Mouse (Mus musculus) intestine, embryonic 14.5 days (tissue): ENCODE data around the gene Gm42791. TPM values are rescaled to one million over a fixed set of nuclear protein-coding genes. Genes with fewer than 3 reads are reported as not detected.

Source experiments
- ATAC-seq: fragments of 200-750 bp; cut with Nextera tagmentation; replicated peaks from 2 replicates; pipeline ENCODE4 v1.8.0; 2017; ENCODE audit warnings: low read depth, moderate number of reproducible peaks, moderate TSS enrichment, moderate library complexity; ENCODE audit not compliant: low FRiP score, low TSS enrichment
- DNase-seq: peaks from one replicate; pipeline ENCODE4 v3.0.0-alpha.2; 2018; ENCODE audit warnings: low spot score
- H3K27ac ChIP-seq: fragments of 300-500 bp; sonication (generic); 2 replicates; pipeline ENCODE4 v1.5.1; 2014; ENCODE audit warnings: low read depth, mild to moderate bottlenecking, control low read depth
- H3K27me3 ChIP-seq: fragments of 300-500 bp; sonication (generic); replicated peaks from 2 replicates; pipeline ENCODE4 v1.6.1; 2014; ENCODE audit warnings: low read length, control low read depth; ENCODE audit not compliant: control insufficient read depth, insufficient read depth
- H3K36me3 ChIP-seq: fragments of 300-500 bp; sonication (generic); 2 replicates; pipeline ENCODE4 v1.6.1; 2014; ENCODE audit warnings: low read length, control low read depth; ENCODE audit not compliant: control insufficient read depth, insufficient read depth
- H3K4me1 ChIP-seq: fragments of 300-500 bp; sonication (generic); replicated peaks from 2 replicates; pipeline ENCODE4 v1.6.1; 2014; ENCODE audit warnings: low read length, control low read depth, mixed read lengths; ENCODE audit not compliant: control insufficient read depth, insufficient read depth
- H3K4me2 ChIP-seq: fragments of 300-500 bp; sonication (generic); 2 replicates; pipeline ENCODE4 v1.6.1; 2014; ENCODE audit warnings: low read length
- H3K4me3 ChIP-seq: fragments of 300-500 bp; sonication (generic); 2 replicates; pipeline ENCODE4 v1.5.1; 2014; ENCODE audit warnings: low read depth, low read length, control low read depth, mixed read lengths
- H3K9ac ChIP-seq: fragments of 300-500 bp; sonication (generic); 2 replicates; pipeline ENCODE4 v1.6.1; 2014; ENCODE audit warnings: mild to moderate bottlenecking, low read length
- H3K9me3 ChIP-seq: fragments of 300-500 bp; sonication (generic); 2 replicates; pipeline ENCODE4 v1.6.1; 2016; ENCODE audit warnings: low read length, control low read depth; ENCODE audit not compliant: control insufficient read depth
- WGBS: fragments of 180-500 bp; shearing (Covaris S2); extraction: QIAGEN DNeasy Blood & Tissue Kit; methylation state at CpG from one replicate; pipeline ENCODE4 v1.1.7; 2014; 5-methylcytosine and 5-hydroxymethylcytosine counted together
- polyA plus RNA-seq: library from polyadenylated mRNA; unstranded; fragments of >200 nt; fragmentation: Nextera tagmentation; extraction: Ambion mirVana; gene quantifications from 2 replicates; pipeline ENCODE4 v1.2.1, GENCODE M21; 2014

Gm42791 gene
- polyA plus RNA-seq, 1 experiment from 2014 or later = 2.2 TPM

DNA sequence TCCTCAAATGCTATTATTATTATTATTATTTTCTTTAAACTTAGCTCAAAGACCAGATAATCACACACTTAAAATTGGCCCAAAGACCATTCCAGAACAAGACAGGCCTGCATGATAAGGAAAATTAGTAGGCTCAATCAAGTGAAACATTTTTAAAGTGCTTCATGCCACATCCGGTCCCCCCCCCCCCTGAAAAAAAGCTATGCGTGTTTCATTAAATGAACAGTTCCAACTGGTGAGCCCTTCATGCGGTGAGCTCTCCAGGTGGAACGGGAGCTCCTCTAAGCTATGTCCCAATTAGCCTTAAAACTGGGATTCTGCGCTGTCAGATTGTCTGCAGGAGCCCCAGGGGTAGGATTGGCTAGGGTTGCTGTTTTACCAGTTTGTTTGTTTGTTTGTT lies 21.3 kb upstream of the Gm42791 start:
- H3K4me3 ChIP-seq = peak overlapping the region; percentile 52
- WGBS = 63% methylated on average over 5 of the region's 5 CpGs

GRCm38 (mm10) chr5:149015335-149016201 lies 20.6 kb upstream of the Gm42791 start:
- ATAC-seq (peak; percentile 83), DNase-seq (peak; percentile 84)
- no peaks in the 10 kb centered on the region for H3K9me3 ChIP-seq
- peak overlapping the region; percentile 73 for H3K9ac ChIP-seq
- H3K27ac ChIP-seq = peak overlapping the region; percentile 59
- H3K4me1 ChIP-seq = peaks cover 13% of the 10 kb centered on the region; the same call in 1 of the 2 replicates
- H3K36me3 ChIP-seq = no peaks in the 10 kb centered on the region
- peak overlapping the region; percentile 52 for H3K4me3 ChIP-seq
- no peaks in the 10 kb centered on the region for H3K27me3 ChIP-seq
- H3K4me2 ChIP-seq = peak overlapping the region; percentile 95
- 3% methylated on average over 35 of the region's 37 CpGs for WGBS

More for the DNA sequence above, 21.3 kb upstream of the Gm42791 start:
- ATAC-seq (no peak), DNase-seq (no peak)
- H3K4me1 ChIP-seq = peaks cover 13% of the 10 kb centered on the region; the same call in 1 of the 2 replicates
- H3K9me3 ChIP-seq = no peaks in the 10 kb centered on the region
- no peak overlapping the region for H3K9ac ChIP-seq
- H3K4me2 ChIP-seq = peak overlapping the region; percentile 95
- H3K36me3 ChIP-seq = no peaks in the 10 kb centered on the region
- H3K27me3 ChIP-seq = no peaks in the 10 kb centered on the region
- no peak overlapping the region for H3K27ac ChIP-seq

- Histone ChIP-seq H3K9ac (peak overlapping the region; percentile 73), H3K27ac (no peak overlapping the region; the same call in 1 of the 2 replicates), H3K9me3 (no peaks in the 10 kb centered on the region), H3K36me3 (no peaks in the 10 kb centered on the region), H3K4me1 (peaks cover 13% of the 10 kb centered on the region; the same call in 1 of the 2 replicates), H3K4me3 (peak overlapping the region; percentile 52), H3K4me2 (peak overlapping the region; percentile 95), H3K27me3 (no peaks in the 10 kb centered on the region)
- ATAC-seq = 0 out of 2 replicates have a peak, but pooled peaks have one; percentile 9
- DNase-seq = no peak
- WGBS = 18% methylated on average over 17 of the region's 17 CpGs
Measured at GRCm38 (mm10) chr5:149014600-149015268, 19.8 kb upstream of the Gm42791 start.

DNA sequence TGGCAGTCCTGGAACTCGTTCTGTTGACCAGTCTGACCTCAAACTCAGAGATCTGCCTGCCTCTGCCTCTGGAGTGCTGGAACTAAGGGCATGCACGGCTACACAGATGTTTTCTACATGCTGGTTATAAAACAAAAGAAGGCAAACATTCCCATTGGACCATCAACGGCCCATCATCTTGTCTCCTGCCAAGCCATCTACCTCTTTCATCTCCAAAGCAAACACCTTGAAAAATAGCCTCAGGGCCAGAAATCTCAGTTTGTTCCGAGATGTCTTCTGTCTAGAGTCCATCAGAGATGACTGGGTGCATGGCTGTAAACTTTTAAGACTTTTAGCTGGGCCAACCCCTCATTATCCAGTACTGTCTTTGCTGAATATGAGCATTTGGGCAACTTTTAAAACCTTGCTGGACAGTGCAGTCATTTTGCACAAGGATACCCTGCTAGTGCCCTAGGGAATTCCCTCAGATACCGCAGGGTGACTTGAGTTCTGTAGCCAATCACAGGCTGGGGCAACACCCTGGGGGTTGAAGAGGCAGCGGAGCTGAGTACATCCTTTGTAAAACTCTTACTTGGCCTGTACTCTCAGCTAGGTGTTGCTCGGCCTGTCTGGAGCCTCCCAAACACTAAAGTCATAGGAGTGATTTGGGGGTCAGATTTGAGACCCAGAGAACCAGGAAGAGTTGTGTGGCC lies 19.0 kb upstream of the Gm42791 start:
- Histone ChIP-seq H3K4me3 (no peak overlapping the region), H3K9me3 (no peaks in the 10 kb centered on the region), H3K4me2 (no peak overlapping the region; the same call in 1 of the 2 replicates), H3K27ac (no peak overlapping the region; the same call in 1 of the 2 replicates), H3K27me3 (no peaks in the 10 kb centered on the region), H3K4me1 (peaks cover 13% of the 10 kb centered on the region; the same call in 1 of the 2 replicates), H3K36me3 (no peaks in the 10 kb centered on the region), H3K9ac (no peak overlapping the region)
- ATAC-seq (no peak), DNase-seq (no peak)
- WGBS = 73% methylated on average over 7 of the region's 7 CpGs

DNA sequence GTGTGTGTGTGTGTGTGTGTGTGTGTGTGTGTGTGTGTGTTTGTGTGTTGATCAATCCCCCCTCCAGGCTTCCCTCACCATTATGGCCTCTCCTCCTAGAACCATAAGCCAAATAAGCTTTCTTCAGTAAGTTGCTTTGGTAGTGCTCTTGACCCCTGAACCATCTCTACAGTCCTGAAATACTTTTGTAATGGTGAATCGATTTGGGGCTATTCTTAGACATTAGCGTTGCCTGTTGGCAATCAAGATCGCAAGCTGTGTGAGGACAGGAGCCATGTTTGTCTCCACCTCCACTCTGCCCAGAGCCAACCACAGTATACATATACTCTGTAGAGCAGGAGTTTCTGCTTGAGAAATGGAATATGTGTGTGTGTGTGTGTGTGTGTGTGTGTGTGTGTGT lies 14.2 kb upstream of the Gm42791 start:
- Histone ChIP-seq H3K4me1 (peaks cover 11% of the 10 kb centered on the region), H3K4me2 (no peak overlapping the region), H3K36me3 (no peaks in the 10 kb centered on the region), H3K4me3 (no peak overlapping the region), H3K27me3 (no peaks in the 10 kb centered on the region), H3K9ac (no peak overlapping the region), H3K27ac (no peak overlapping the region), H3K9me3 (no peaks in the 10 kb centered on the region)
- WGBS = 79% methylated on average over 3 of the region's 3 CpGs
- no peak for DNase-seq
- ATAC-seq = no peak

DNA sequence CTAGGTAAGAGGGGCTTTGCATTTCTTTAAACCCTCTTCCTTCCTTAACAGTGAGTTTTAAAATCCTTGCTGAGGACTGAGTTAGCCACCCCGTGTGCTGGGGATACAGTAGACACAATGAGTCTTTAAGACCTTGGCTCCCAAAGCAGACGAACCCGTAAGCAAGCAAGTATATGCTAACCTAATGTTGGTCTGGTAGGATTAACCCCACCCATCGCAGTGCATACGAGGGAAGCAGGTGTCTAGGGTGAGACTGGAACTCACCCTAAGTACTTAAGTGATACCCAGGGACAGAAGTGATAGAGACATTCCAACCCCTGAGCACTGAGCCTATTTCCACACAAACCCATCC lies 12.3 kb upstream of the Gm42791 start:
- peaks cover 15% of the 10 kb centered on the region for H3K4me1 ChIP-seq
- no peak overlapping the region for H3K4me3 ChIP-seq
- peak overlapping the region; percentile 38 for H3K9ac ChIP-seq
- H3K27ac ChIP-seq = peak overlapping the region; percentile 36
- no peak for DNase-seq
- H3K27me3 ChIP-seq = no peaks in the 10 kb centered on the region
- no peaks in the 10 kb centered on the region for H3K36me3 ChIP-seq
- WGBS = 62% methylated on average over 5 of the region's 5 CpGs
- ATAC-seq = no peak
- H3K4me2 ChIP-seq = peak overlapping the region; percentile 31
- H3K9me3 ChIP-seq = no peaks in the 10 kb centered on the region

DNA sequence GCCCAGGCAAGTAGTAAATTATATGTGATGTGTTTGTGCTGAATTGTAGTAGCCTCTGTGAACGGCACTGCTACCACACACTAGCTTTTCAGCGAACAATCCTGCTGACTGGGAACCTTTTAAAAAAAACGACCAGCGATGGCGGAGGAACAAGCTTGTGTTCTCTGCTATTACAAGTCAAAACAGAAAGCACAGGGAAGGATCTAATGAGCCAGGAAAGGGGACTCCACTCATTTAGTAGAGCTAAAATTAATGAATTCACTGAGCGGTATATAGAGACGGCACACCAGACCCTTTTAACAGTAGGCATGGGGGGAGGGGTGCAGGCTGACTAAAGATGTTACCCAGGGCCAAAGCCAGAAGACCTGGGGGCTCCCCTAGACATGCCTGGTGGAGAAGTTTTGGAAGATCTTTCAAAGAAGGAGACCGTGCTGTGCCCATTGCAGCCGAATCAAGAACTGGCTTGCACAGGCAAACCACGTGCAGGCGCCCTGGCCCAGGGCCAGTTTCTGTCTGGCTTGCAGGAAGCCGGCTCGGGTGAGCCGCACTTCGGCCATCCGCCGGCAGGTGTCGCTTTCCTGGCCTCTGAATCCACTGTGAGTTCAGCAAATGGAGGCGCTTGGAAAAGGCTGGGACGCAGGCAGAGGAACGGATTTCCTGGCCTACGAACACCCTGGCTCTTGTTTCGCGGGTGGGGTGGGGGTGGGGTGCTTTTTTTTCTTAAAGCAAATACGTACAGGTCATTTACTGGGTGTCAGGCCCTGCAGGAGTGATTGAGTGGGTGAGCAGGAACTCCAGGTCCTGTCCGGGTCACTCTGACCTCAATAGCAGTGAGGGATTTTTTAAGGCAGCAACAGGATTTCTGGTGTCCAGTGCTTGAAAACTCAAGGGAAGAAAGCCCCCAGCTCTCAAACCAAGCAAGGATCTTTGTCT lies 11.7 kb upstream of the Gm42791 start:
- Histone ChIP-seq H3K4me3 (peak overlapping the region; percentile 23), H3K9ac (peak overlapping the region; percentile 38), H3K36me3 (no peaks in the 10 kb centered on the region), H3K9me3 (no peaks in the 10 kb centered on the region), H3K4me1 (peaks cover 15% of the 10 kb centered on the region), H3K27ac (peak overlapping the region; percentile 36), H3K4me2 (peak overlapping the region; percentile 62), H3K27me3 (no peaks in the 10 kb centered on the region)
- ATAC-seq (peak; percentile 81), DNase-seq (peak; percentile 100)
- WGBS = 10% methylated on average over 26 of the region's 26 CpGs
